Mouse (Mus musculus) 3T3-L1 (cell line): ENCODE results near the gene Nek5.

Source experiments
- DNase-seq: peaks from one replicate; pipeline ENCODE4 v3.0.0-alpha.2; 2015; ENCODE audit warnings: low read depth, low spot score

Gene Nek5

GRCm38 (mm10) chr8:22089226-22089625 lies 35.6 kb downstream of the Nek5 start:
- DNase-seq, result peak; percentile 5

DNA sequence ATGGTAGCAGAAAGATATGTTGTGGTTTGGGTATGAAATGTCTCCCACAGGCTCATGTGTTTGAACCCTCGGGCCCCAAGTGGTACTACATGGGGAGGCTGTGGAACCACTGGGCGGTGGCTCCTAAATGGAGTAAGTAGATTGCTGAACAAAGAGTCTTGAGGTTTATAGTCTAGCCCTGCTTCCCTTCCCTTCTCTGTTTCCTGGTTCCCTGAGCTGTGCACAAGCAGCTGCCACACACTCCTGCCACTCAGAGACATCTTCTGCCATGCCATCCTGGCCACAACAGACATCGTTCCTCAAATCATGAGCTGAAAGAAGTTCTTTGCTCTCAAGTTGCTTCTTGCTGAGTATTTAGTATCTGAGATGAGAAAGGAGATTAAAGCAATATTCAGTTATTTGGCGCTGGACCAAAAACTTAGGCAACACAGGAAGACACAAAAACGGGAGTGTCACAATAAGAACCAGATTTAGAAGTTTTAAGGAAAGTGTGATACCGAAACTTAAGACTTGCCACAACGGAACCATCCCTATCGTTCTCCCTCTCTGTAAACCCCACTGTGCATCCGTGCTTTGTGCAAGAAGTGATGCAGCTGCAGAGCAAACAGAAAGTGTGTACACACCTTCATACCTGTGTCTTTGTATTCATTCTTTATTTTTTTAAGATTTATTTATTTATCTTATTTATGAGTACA lies 45.4 kb downstream of the Nek5 start:
- no peak for DNase-seq

- peak; percentile 43 for DNase-seq
These were observed 63.7 kb downstream of the Nek5 start for GRCm38 (mm10) chr8:22061126-22061525.

DNA sequence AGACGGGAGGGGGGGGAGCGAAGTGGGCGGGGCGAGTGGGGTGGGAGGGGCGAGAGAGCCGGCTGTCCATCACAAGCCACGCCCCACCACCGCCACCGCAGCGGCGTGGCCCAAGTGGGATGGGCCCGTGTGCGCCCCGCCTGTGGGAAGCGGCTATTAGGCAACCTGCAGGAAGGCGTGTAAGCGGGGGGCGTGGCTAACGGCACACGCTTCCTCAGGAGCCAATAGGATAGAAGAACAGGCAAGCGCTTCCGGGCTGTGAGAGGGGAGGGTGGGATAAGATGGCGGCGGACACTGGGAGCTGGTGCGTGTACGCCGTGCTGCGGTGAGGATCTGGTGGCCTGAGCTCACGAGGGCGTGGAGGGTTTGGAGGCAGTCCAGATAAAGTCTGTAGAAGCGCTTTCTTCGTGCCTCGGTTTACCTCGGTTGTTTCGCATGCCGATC lies 64.4 kb downstream of the Nek5 start, which contains the start of gene Alg11:
Gene Alg11, plus strand, starts transcription at position 276 of the 444 bp plus-strand sequence.
- DNase-seq, result peak; percentile 98

DNA sequence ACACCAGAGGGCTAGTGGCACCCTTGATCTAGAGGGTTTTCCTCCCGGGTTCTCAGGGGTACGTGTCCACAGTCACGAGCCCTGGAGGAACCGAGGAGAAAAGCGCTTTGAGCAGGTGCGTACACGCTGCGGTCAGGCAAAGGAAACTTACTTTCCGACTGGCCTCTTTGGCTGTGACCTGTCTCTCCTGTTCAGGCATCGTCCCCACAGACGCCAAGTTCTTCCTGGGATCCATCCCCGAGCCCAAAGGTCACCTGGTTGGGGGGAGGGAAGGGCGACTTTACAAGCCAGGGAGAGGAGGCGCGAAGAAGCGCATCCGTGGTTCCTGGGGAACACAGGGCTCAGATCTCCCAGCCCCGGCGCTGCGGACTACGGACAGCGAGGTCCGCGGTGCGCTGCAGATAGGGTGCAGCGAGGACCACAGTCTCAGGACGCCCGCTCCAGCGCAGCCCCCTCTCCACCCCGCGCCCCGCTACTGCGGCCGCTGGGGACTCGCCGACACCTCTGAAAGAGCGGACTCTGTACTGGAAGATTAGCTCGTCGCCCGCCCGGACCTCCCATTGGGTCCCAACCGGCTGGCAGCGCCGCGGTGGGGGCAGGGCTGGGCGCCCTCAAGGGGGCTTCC lies 64.9 kb downstream of the Nek5 start, which contains the start of gene Atp7b:
Gene Atp7b, minus strand, starts transcription at position 485 of the 625 bp plus-strand sequence.
- no peak for DNase-seq

DNA sequence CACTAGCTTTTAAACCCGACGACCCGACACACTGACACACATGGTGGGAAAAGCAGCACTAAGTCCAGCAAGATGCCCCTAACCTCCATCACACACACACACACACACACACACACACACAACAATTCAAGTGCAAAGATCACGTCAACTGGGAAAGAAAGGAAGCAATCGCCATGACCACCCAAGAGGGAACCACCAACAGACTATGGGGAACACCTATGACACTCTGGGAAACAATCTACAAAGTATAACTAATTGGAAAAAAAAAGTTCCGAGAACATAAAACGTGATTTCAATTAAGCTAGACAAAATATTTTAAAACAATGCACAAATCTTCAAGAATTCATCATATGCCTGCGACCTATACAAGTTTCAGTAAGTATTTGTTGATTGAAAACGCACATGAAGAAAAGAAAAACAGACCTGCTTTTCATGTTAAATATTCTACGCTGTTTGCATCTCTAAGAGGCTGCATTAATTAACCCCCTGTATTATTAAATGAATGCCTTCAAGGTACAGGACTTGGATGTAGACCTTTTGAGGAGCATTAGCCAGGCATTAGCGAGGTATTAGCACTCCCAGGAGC lies 65.6 kb downstream of the Nek5 start:
- DNase-seq, result no peak

DNA sequence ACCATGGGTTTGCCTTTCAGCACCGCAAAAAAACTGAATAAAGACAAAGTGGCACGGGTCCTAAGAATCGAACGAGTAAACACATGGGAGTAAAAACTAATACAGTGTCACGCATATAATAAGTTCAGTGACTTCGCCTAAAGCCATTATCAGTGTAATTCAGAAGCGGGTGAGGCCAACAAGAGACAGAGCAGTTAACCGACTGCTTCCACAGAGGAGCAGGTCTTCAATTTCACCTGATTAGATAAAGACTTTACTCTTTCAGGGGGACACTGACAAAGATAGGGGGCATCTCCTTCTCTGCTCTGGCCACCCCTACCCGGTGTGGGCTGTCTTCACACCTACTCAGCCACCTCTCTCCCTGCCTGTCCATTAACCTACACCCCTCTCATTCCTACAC lies 66.5 kb downstream of the Nek5 start:
- no peak for DNase-seq

- DNase-seq, result no peak
These were observed 68.0 kb downstream of the Nek5 start for GRCm38 (mm10) chr8:22056850-22057249.

- DNase-seq, result no peak
These were observed 69.4 kb downstream of the Nek5 start for GRCm38 (mm10) chr8:22055492-22055877.

- DNase-seq, result no peak
These were observed 70.0 kb downstream of the Nek5 start for GRCm38 (mm10) chr8:22054674-22055491.

DNA sequence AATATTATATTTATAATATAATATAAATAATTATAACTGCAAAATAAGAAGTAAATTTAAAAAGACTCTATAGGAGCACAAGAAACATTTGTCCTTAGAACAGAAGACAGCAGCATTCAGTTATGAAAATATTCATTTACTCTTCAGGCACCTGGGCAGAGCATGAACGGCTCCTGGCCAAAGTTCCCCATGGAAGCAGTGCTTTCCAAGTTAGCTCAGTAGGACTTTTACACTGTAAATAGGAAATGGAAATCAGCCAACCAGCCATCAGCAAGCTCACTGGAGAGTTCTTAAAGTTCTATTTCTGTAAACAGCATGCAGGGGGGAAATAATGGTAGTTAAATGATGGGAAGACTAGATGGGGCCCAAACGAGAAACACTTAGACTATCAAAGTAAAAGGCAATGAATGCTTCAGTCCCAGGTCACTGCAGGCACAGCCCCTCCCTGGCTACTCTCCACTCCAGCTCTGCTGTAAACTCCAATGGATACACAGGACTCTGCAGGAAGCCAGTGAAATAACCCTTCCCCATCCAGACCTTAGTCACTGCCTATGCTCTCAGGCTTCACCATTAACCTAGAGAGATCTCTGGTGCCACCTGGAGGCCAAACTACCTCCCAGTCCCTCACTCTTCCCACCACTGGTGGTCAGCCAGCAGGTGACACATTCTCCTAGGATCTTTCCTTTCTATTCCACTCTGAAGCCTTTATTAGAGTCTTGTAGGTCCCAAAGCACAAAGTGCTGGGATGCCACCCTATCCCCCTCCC lies 77.0 kb downstream of the Nek5 start:
- peak; percentile 66 for DNase-seq

DNA sequence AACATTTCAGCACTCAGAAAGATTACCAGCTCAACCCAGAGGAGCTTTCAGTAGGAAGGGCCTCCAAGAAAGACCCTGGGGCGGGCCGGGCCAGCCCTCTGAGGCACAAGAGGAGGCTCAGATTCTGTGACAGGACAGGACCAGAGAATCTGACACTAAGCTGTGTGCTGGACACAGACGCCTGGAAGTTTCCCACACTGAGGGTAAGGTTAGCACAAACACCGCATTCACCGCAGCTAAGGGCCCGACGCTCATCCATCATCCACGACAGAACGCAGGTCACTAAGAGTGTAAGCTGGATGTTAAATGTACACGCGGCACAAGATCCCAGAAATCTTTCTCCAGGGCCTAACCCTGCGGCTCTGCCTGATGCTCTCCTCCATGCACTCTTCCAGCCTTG lies 81.1 kb downstream of the Nek5 start:
- no peak for DNase-seq

DNA sequence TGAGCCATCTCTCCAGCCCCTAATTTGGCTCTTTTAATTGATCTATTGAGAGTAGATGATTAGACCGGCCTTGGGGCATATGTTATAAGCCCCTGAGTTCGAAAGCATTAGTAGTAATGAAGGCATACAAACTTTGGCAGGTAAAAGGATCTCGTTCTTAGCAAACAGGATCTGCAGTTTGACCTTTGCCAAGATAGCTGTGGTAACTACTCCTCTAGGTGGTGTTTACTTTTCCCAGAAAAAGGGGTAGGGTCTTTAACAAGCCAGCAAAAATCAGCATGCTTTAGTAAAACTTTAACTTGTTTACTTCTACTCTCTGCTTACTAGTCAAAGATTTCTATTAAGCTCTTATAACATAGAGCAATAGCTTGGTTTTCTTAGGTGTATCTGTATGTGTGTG lies 82.3 kb downstream of the Nek5 start:
- no peak for DNase-seq

GRCm38 (mm10) chr8:22040153-22040509 lies 84.7 kb downstream of the Nek5 start:
- DNase-seq, result no peak

- DNase-seq, result no peak
These were observed 85.2 kb downstream of the Nek5 start for GRCm38 (mm10) chr8:22039468-22040152.

DNA sequence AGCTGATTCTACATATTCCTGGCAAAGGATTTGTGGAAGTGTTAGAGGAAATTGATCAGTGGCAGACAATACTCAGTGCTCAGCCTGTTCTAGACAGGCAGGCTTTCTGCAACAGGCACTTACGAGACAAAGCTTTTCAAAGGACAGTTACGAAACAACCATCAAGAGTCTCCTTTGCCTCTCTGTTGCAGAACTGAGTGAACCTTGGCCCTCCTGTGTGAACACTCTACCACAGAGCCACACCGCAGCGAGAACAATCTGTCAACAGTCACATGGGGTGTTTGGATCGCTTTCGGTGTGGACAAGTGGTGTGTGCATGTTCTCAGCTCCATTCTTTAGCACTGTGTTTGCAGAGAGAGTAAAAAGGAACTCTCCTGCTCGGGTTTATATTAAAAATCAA lies 87.8 kb downstream of the Nek5 start:
- no peak for DNase-seq

- no peak for DNase-seq
These were observed 88.7 kb downstream of the Nek5 start for GRCm38 (mm10) chr8:22036137-22036536.

- no peak for DNase-seq
These were observed 93.9 kb downstream of the Nek5 start for GRCm38 (mm10) chr8:22030990-22031389.

GRCm38 (mm10) chr8:22028973-22029372 lies 95.9 kb downstream of the Nek5 start:
- no peak for DNase-seq

GRCm38 (mm10) chr8:22025241-22025640 lies 99.6 kb downstream of the Nek5 start:
- no peak for DNase-seq
